Mouse (Mus musculus) kidney, postnatal 0 days (tissue): ENCODE measurements at regions not wholly inside any gene's neighbourhood (a gene's known extent, or its start where the extent isn't known, plus 50 kb on each side); places are given as distances from the start of the nearest gene placed in this dataset.

Experiments
- ATAC-seq: fragments of 200-750 bp; cut with Nextera tagmentation; replicated peaks from 2 replicates; pipeline ENCODE4 v1.8.0; 2017; ENCODE audit warnings: low read depth, moderate number of reproducible peaks, moderate TSS enrichment, moderate library complexity; ENCODE audit not compliant: low FRiP score
- DNase-seq: peaks from one replicate; pipeline ENCODE4 v3.0.0-alpha.2; 2016; ENCODE audit warnings: low spot score
- H3K27ac ChIP-seq: fragments of 300-500 bp; sonication (generic); 2 replicates; pipeline ENCODE4 v1.5.1; 2014; ENCODE audit warnings: mild to moderate bottlenecking
- H3K27me3 ChIP-seq: fragments of 300-500 bp; sonication (generic); 2 replicates; pipeline ENCODE4 v1.6.1; 2014; ENCODE audit warnings: low read length, mixed read lengths; ENCODE audit not compliant: insufficient read depth
- H3K36me3 ChIP-seq: fragments of 300-500 bp; sonication (generic); 2 replicates; pipeline ENCODE4 v1.6.1; 2014; ENCODE audit warnings: low read length, mixed read lengths; ENCODE audit not compliant: insufficient read depth
- H3K4me1 ChIP-seq: fragments of 300-500 bp; sonication (generic); replicated peaks from 2 replicates; pipeline ENCODE4 v1.6.1; 2014; ENCODE audit warnings: antibody characterized with exemption, low read length, mixed read lengths; ENCODE audit not compliant: insufficient read depth
- H3K4me2 ChIP-seq: fragments of 300-500 bp; sonication (generic); 2 replicates; pipeline ENCODE4 v1.6.1; 2014; ENCODE audit warnings: mild to moderate bottlenecking, low read length, moderate library complexity, mixed read lengths
- H3K4me3 ChIP-seq: fragments of 300-500 bp; sonication (generic); replicated peaks from 2 replicates; pipeline ENCODE4 v1.5.1; 2014; ENCODE audit warnings: low read depth, low read length
- H3K9ac ChIP-seq: fragments of 300-500 bp; sonication (generic); 2 replicates; pipeline ENCODE4 v1.6.1; 2014; ENCODE audit warnings: low read depth, low read length
- H3K9me3 ChIP-seq: fragments of 300-500 bp; sonication (generic); replicated peaks from 2 replicates; pipeline ENCODE4 v1.6.1; 2016; ENCODE audit warnings: low read length, inconsistent platforms, mixed read lengths
- CTCF ChIP-seq: IDR thresholded peaks from 2 replicates; pipeline ENCODE4 v1.5.1; 2016; ENCODE audit warnings: antibody characterized with exemption, low read depth, mild to moderate bottlenecking, moderate library complexity
- WGBS: fragments of 180-500 bp; shearing (Covaris S2); extraction: QIAGEN DNeasy Blood & Tissue Kit; methylation state at CpG from one replicate; pipeline ENCODE4 v1.1.7; 2014; 5-methylcytosine and 5-hydroxymethylcytosine counted together

DNA sequence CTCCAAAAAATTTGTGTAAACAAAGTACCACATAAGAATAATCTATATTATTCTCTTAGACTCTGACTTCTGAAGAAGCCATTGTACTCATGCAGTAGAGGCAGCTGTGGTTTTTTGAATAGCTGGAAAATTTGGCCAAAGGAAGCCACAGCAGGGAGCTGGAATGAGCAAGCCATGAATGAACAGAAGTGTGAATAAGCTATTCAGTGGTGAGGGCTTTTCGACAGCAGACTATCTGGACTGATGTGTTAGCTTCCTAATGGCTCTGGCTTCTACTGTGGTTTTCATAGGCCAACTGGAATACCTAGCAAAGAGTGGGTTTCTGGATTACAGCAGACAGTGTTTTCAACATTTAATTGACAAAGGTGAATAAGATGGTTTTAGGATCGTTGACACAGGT lies 2842.0 kb upstream of the Lrrc6 start:
- no peaks in the 10 kb centered on the region for H3K4me1 ChIP-seq
- TF ChIP-seq CTCF: no peak

GRCm38 (mm10) chr15:69336491-69336890 lies 2835.8 kb upstream of the Lrrc6 start:
- no peak overlapping the region for H3K4me3 ChIP-seq
- H3K4me2 ChIP-seq: no peak overlapping the region
- 65% methylated on average over 2 of the region's 2 CpGs for WGBS

More for the DNA sequence above, 2842.0 kb upstream of the Lrrc6 start:
- ATAC-seq (no peak), DNase-seq (no peak)
- Histone ChIP-seq H3K27ac (no peak overlapping the region), H3K36me3 (no peaks in the 10 kb centered on the region), H3K4me2 (no peak overlapping the region), H3K4me3 (no peak overlapping the region), H3K9me3 (no peaks in the 10 kb centered on the region), H3K9ac (no peak overlapping the region), H3K27me3 (no peaks in the 10 kb centered on the region)
- WGBS: 83% methylated on average over 2 of the region's 2 CpGs

GRCm38 (mm10) chr15:69326537-69326936 lies 2825.8 kb upstream of the Lrrc6 start:
- no peaks in the 10 kb centered on the region for H3K36me3 ChIP-seq
- ATAC-seq: no peak
- no peaks in the 10 kb centered on the region for H3K4me1 ChIP-seq
- no peaks in the 10 kb centered on the region for H3K27me3 ChIP-seq
- no peak overlapping the region for H3K27ac ChIP-seq
- no peak overlapping the region for H3K4me2 ChIP-seq
- no peaks in the 10 kb centered on the region for H3K9me3 ChIP-seq
- H3K9ac ChIP-seq: no peak overlapping the region
- TF ChIP-seq CTCF: peak; percentile 56
- no peak overlapping the region for H3K4me3 ChIP-seq
- DNase-seq: peak; percentile 15

More at GRCm38 (mm10) chr15:69336491-69336890, 2835.8 kb upstream of the Lrrc6 start:
- no peaks in the 10 kb centered on the region for H3K36me3 ChIP-seq
- DNase-seq: no peak
- TF ChIP-seq CTCF: no peak
- H3K27ac ChIP-seq: no peak overlapping the region
- no peaks in the 10 kb centered on the region for H3K4me1 ChIP-seq
- no peaks in the 10 kb centered on the region for H3K9me3 ChIP-seq
- H3K27me3 ChIP-seq: no peaks in the 10 kb centered on the region
- H3K9ac ChIP-seq: no peak overlapping the region
- ATAC-seq: no peak

GRCm38 (mm10) chr15:69303100-69303499 lies 2802.4 kb upstream of the Lrrc6 start:
- no peak for TF ChIP-seq CTCF
- no peak for ATAC-seq
- 64% methylated on average over 5 of the region's 5 CpGs for WGBS

GRCm38 (mm10) chr15:69291273-69291672 lies 2790.6 kb upstream of the Lrrc6 start:
- Histone ChIP-seq H3K27me3 (no peaks in the 10 kb centered on the region), H3K27ac (no peak overlapping the region), H3K9ac (no peak overlapping the region), H3K36me3 (no peaks in the 10 kb centered on the region), H3K9me3 (no peaks in the 10 kb centered on the region), H3K4me1 (no peaks in the 10 kb centered on the region), H3K4me2 (no peak overlapping the region), H3K4me3 (no peak overlapping the region)
- peak; percentile 9 for DNase-seq
- WGBS: 14% methylated on average over 1 of the region's 1 CpGs
- no peak for TF ChIP-seq CTCF
- ATAC-seq: no peak

More at GRCm38 (mm10) chr15:69303100-69303499, 2802.4 kb upstream of the Lrrc6 start:
- Histone ChIP-seq H3K9ac (no peak overlapping the region), H3K27me3 (no peaks in the 10 kb centered on the region), H3K4me1 (no peaks in the 10 kb centered on the region), H3K36me3 (no peaks in the 10 kb centered on the region), H3K4me3 (no peak overlapping the region), H3K27ac (no peak overlapping the region), H3K4me2 (no peak overlapping the region), H3K9me3 (no peaks in the 10 kb centered on the region)
- DNase-seq: no peak

DNA sequence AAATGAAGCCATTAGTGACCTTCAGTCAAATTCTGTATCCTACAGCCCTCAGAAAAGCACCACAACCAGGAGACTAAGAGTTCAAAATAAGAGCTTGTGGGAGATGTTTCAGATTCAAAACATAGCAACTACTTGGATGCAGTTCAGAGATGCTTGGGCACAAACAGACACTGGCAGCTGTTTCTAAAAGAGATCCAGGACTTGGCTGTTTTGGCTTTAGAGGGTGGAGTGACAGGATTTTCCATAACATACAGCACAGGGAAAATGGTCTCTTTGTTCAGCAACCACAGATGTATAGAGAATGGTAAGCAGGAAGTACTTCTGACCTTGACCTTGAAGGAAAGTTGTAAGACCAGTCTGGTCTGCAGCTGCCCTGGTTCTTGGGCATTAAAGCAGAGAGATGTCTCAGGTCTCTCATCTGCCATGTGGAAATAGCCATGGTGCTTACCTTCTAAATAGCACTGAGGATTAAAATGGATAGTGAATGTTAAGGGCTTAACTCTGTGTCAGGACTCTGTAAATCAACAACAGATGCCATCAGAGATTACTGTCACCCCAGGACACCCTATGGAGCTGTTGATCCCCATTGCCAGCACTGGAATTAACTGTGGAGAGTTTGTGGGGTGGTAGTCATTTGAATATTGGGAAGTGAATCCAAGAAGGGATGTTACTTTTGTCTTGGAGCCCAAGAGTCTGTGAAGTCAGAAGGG lies 2775.0 kb upstream of the Lrrc6 start:
- H3K4me1 ChIP-seq: no peaks in the 10 kb centered on the region

More for the DNA sequence above, 2775.0 kb upstream of the Lrrc6 start:
- H3K9me3 ChIP-seq: no peaks in the 10 kb centered on the region
- H3K9ac ChIP-seq: no peak overlapping the region
- H3K4me2 ChIP-seq: no peak overlapping the region
- no peak overlapping the region for H3K4me3 ChIP-seq
- DNase-seq: no peak
- no peak for ATAC-seq
- H3K27ac ChIP-seq: no peak overlapping the region
- no peaks in the 10 kb centered on the region for H3K27me3 ChIP-seq
- H3K36me3 ChIP-seq: no peaks in the 10 kb centered on the region
- TF ChIP-seq CTCF: no peak
